Mouse (Mus musculus): ENCODE results near the gene Cacna2d3.

DNA sequence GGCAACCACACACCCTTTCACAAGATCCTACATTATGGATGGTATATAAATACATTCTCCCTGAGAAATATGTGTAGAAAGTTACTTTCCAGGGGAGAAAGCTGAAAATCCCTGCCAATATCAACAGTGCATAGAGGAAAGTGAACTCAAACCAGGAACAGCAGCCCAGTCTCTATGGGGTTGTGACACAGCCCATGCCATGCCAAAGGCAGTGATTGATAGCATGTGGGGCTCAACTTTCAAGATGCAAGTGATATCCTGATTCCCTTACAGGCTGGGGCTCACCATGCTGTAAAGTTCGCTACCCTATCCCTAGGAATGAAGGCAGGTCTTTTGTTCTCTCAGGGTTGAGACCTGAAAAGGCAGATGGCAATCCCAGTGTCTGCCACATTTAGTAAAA is 229.9 kb downstream of the Cacna2d3 start:
- TF ChIP-seq CTCF (IDR thresholded peaks at IDR 0.05; ENCODE audit: low read depth, low read length): no peak
- TF ChIP-seq POLR2AphosphoS5 (IDR thresholded peaks at IDR 0.05; ENCODE audit: insufficient replicate concordance, low read depth, low read length): no peak
- no peak for TF ChIP-seq GATA1 (IDR thresholded peaks at IDR 0.05; ENCODE audit: borderline replicate concordance, low read length)

Measured in G1E (cell line).